Mouse (Mus musculus) heart, postnatal 14 days (tissue): ENCODE measurements around the gene Plppr5. TPM values are rescaled to one million over a fixed set of nuclear protein-coding genes. Genes with fewer than 3 reads are reported as not detected.

Source experiments
- DNase-seq, 2 experiments: peaks; one replicate each; pipeline ENCODE4 v3.0.0; 2021 to 2022
- intact Hi-C: fragments of 180-260 bp; cut with DNase I; formaldehyde crosslinking; loops from one replicate; pipeline ENCODE4 v1.15.1; 2025
- long read RNA-seq, 2 experiments: library from polyadenylated mRNA; stranded (forward); transcript quantifications; one replicate each; pipeline ENCODE4 v2.0.0; 2021
- total RNA-seq, 2 experiments: library from RNA; stranded (reverse); gene quantifications; 2 replicates each; pipeline ENCODE4 v1.2.3; 2021

Gene Plppr5
- under 1 TPM; 0.22 to 0.45 TPM for total RNA-seq
- long read RNA-seq, experiment 1, full-length matches to known transcripts: 1 of 1 reads
- long read RNA-seq, experiment 1, partial matches to known transcripts: 0 of 1 reads
- long read RNA-seq, experiment 1, other reads (novel, unspliced or antisense): 0 of 1 reads
- long read RNA-seq, experiment 2, full-length matches to known transcripts: 1 of 1 reads
- long read RNA-seq, experiment 2, partial matches to known transcripts: 0 of 1 reads
- long read RNA-seq, experiment 2, other reads (novel, unspliced or antisense): 0 of 1 reads

DNA sequence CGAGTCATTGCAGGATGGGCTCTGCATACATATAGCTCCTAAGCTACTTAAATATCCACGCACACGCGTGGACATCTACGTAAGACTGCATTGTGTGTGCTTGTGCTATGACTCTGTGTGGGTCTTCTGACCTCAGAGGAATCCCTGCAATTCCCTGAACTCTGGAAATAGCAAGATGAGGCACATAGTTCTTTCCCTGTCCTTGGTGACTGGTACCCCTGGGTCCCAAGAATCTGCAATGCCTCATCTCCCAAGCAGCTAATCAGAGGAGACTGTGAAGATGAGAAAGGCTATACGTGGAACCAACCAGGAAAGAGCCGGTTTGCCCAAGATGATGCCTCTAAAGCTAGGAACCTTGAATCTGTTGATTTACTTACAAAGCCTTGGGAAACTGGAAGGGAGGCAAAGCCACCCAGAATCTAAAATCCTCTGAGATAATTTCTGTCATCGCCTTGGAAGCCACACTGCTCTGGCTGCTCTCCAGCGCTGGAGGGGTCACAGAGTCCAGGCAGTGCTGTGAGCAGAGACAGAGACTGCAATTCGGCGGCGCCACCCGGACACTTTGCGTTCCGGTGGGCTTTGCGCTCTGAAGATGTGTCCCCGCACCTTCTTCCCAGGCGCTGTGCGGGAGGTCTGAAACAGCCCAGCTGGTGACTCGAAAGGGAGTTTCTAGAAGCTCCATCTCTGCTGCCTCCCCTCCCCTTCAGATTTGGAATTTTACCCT lies at the start of gene Plppr5:
Plppr5 (plus strand) TSS at position 308 of the 724 bp plus-strand sequence.
- intact Hi-C loops: no loop called here
- DNase-seq: peak; percentile 33 to 38

DNA sequence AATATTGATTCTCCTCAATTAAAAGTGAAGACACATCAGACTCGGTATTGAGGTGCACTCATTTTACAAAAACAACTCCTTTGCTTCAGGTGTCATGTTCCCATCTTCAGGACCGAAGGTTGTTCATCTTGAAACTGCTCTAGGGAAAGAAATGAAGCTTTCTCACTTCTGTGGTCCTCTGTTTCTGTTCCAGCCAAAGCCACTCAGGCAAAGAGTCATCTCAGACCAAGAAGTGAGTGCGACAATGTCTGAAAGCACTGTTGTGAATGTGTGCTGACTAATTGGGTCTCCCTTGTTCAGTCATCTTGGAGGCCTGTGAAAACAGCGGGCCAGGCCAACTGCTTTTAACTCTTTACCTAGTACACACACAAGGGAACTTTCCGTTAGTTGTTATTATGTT lies 24.7 kb upstream of the Plppr5 start:
- no peak for DNase-seq
- intact Hi-C loops: no loop called here

DNA sequence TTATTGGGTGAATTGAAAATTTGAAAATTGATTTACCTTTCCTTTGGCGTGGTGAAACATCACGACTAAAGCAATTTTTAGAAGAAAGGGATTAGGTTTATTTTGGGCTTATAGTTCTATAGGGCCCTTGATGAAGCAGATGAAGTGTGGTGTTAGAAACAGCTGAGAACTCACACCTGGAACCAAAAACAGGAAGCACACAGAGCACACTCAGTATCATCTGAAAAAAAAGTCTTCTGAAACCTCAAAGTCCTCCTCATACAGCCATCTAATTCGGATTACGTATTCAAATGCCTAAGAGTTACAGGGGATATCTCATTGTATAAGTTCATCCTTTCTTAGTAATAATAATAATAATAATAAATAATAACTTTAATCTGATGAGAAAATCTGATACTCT lies 24.1 kb upstream of the Plppr5 start:
- DNase-seq: no peak
- intact Hi-C loops: no loop called here

DNA sequence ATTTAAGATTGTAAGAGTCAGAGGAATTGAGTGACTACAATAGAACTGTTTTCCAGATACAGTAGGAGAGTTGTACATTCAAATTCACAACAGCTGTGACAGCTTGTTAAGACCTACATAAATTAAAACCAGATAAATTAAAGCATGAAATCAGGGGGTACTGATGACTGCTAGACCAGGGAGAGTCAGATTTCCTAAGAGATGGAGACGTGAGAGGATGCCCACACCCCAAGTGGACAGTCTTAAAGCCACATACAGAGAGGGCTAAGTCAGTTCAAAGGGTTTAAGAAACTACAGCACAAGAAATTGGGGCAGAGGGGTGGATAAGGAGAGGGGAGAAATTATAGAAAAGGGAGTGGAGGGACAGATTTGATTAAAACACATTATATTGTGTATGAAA lies 17.7 kb upstream of the Plppr5 start:
- no peak for DNase-seq
- intact Hi-C loops: no loop called here

DNA sequence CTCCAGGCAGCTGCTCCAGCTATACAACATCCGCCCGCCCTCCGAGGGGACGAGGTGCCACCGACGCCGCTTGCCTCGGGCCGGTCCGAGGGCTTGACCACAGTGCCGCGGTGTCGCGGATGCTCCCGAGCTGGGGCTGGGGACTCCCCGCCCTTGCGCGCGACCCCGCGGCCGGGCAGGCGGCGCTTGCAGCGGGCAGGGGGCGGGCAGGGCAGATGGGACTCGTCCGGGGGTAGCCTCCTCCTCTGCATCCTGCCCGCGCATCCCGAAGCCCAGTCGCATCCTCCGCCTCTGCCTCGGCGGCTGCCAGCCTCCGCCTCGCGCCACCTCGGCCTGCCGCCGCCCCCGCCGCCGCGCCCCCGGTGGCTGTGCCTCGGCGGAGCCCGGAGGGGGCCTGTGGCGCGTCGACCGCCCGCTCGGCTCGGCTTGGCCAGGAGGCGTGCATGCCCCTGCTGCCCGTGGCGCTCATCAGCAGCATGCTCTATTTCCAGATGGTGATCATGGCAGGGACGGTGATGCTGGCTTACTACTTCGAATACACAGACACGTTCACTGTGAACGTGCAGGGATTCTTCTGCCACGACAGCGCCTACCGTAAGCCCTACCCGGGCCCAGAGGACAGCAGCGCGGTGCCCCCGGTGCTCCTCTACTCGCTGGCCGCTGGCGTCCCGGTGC lies 754 bp downstream of the Plppr5 start:
- peak; percentile 9 for DNase-seq
- intact Hi-C loops: no loop called here

DNA sequence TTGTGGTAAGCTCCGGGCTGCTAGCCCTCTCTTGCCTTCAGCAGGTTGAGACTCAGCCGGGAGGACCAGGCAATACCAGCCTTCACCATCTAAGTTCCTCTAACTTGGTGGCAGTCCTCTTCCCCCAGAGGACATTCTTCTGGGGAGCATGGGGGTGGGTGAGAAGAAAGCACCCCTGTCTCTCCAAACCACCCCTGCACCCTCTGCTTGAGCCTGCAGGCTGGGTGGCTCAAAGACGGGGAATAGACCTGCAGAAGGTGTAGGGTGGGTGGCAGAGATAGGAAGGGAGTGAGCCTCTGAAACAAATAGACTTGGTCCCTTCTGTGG lies 1.3 kb downstream of the Plppr5 start:
- intact Hi-C loops: no loop called here
- DNase-seq: no peak

DNA sequence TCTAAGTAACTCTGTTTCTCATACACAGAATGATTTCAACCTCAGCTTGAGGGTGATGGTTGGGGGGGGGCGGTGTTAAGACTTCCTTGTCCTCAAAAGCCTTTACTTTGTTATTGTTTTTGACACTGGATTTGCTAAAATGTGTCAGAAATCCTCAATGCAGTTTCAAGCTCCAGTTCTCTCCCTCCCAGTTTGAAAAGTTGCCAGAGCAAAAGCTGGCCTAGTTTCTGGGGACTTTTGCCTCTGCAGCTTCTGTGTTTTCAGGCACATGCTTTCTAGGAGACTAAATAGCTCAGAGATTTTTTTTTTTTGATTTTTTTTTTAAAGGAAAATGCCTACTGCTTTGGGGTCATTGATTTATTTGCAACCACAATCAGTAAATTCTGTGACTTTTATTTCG lies 2.7 kb downstream of the Plppr5 start:
- intact Hi-C loops: no loop called here
- DNase-seq: peak; percentile 16 to 42

DNA sequence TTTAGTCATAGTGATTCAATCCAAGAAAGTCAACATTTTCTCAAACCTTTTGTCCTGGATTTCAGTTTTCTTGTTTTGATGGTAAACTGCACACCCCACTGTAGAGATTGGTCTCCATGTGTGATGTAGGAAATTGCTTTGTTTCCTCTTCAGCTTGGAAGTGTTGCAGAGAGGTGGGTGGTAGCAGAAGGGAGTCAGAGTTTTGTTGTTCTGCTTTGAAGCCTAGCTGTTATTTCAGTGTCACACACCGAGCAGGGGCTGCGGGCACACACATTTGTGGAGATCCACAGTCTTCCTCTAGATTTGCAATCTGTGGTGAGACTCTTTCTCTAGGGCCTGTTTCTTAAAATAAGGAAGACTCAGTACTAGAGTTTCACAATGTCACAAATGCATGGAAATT lies 8.0 kb downstream of the Plppr5 start:
- intact Hi-C loops: no loop called here
- no peak for DNase-seq

DNA sequence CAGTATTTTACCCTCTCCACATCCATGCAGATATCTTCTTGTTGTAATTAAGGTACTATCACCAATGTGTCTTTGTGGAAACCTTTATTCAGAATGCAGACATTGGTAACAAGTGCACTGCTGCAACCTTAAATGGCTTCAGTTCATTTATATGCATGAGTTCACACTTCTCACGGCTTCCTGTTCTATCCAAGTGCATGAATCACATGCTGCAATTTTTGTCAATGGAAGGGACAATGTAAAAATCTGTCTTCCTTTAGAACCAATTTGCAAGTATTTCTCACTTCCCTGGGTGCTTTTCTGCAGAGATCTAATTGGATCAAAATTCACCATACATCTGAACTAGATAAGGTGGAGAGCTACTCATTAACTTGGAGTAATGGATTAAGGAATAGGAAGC lies 27.8 kb downstream of the Plppr5 start:
- DNase-seq: no peak
- intact Hi-C loops: no loop called here

DNA sequence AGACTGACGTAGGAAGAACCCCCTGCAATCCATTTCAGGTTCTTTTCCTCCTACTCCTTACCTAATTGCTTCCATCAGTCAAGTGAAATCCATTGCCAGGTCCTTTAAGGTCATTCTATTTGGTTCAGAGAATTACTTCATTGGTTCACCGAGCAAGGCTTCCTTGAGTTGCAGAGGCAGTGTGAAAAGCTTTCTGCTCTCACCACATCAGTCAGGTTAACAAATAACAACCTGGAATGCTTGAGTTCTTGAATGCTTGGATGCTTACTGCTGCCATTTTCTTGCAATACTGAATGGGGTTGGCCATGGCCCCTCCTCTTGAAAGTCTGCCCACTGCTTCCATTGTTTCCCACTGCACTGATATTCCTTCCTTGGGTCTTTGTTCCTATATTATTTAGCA lies 28.8 kb downstream of the Plppr5 start:
- intact Hi-C loops: no loop called here
- no peak for DNase-seq

DNA sequence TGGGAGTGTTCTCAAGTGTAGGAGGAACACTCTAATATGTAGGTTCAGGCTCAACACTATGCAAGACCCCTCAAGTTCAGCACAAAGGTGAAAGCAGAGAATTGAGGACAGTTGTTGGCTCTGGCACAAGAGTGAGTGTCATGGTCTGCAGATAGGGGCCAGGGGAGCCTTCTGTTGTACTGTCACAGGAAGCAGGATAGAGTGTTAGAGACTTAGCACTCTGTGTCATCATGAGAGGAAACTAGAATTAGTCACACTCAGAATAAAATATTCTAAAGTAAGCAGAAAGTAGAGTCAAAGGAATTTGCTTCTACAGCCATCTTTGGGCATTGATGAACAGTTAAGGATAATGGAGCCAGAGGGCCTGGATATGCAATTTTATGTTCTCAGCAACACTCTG lies 31.7 kb downstream of the Plppr5 start:
- intact Hi-C loops: no loop called here
- DNase-seq: no peak

DNA sequence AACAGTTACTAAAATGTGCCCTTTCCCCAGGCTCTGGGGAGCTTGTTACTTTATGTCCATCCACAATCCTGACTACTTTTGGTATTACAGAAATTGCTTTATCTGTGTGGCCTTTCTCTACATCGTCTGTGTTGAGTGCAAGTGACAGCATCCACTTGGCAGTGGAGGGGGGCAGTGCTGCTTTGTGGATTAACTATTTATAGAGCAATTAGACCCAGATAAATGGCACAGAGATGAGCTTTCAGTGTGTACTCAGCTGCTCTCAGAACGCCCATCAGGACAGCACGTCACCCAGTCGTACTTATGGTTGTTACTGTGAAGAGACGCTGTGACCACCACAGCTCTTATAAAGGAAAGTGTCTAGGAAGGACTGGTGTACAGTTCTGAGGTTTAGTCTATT lies 36.8 kb downstream of the Plppr5 start:
- intact Hi-C loops: no loop called here
- no peak for DNase-seq

DNA sequence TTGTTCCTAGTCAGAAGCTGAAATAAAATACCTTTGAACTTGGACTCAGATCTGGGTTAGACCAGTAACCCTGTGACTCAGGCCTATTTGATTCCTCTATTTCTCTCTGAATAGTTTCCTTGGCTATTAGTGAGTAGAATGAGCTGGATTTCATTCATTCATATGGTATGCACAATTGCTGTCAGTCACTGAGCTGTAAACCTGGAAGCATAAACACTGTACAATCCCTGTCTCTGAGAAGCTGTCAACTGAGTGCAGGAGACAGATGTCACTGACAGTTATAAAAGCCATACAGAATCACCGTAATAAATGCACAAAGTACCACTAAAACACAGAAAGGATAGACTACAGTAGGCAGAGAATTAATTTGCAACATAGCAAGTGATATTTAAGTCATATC lies 40.2 kb downstream of the Plppr5 start:
- intact Hi-C loops: no loop called here

DNA sequence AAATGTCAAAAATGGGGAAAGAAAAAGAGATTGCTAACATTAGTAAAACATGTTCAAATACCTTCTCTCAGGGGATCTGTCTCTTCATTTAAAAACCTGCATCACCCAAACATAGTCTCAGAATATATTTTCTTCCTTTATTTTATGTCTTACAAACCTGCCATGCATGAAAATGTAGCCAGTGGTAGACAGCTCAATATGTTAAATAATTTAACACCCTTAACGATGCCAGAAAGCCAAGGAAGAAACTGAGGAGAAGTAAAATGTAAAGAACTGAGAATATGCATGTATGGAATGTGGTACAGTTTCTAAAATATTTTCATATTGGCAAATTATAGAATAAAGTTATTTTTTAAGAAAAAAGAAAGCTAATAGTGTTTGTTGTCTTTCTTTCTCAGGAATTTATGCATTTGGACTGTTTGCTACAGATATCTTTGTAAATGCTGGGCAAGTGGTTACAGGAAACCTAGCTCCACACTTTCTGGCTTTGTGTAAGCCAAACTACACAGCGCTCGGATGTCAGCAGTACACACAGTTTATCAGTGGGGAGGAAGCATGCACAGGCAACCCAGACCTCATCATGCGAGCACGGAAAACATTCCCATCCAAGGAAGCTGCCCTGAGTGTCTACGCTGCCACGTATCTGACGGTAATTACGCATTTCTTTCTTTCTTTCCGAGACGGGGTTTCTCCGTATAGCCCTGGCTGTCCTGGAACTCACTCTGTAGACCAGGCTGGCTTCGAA lies 50.8 kb downstream of the Plppr5 start:
- intact Hi-C loops: no loop called here
- no peak for DNase-seq

More for the DNA sequence above, 40.2 kb downstream of the Plppr5 start:
- no peak for DNase-seq

DNA sequence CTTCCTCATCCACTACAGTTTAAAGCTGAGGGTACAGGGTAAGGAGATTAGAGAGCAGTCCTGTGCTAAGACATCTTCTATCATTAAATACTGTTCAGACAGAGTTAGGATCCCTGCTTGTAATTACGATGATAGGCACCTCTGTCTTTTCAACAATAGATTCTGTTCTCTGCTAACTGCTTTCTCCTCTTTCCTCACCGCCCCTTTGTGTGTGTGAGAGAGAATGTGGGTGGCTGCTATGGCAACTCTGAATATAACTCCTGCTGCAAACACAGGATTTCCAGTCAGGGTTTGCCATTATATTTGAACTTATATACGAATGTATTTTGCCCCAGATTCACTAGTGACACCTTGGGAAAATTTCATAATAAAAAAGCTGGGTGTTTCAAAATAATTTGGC lies 54.2 kb downstream of the Plppr5 start:
- intact Hi-C loops: no loop called here
- DNase-seq: no peak

DNA sequence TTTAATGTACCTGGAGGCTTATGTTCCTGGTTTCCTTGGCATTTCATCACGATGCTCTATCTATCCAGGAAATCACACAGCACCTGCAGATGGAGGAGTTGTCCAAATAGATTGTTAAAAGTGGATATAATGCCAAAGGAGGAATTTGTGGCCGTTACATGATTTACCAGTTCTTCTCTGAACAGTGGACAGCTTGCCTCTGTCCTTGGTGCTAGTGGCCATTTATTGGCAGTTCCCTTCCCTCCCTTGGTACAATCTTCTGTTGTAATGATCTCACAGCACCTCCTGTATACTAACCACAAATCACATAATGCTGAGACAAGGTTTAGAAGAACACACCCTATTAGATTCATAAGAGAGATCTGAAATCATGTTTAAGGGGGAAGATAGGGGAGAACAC lies 55.7 kb downstream of the Plppr5 start:
- DNase-seq: peak in 1 of 2 experiments; percentile 7
- intact Hi-C loops: no loop called here

DNA sequence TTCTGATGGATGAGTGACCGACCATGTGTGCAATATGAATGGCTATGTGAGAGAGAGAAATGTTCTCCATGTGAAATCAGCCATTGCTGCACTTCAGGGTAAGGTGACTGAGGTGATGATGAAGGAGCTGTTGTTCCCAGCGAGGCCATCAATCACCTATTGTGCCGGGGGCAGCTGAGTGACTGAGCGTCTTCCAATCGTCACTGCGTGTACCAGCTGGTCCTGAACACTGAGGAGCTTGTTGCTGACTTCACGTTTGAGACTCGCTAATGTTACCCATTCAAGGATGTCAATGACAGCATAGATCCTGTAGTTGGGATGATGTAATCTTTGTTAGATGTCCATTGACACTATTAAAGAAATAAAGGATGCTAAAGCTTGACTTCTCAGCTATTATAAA lies 74.0 kb downstream of the Plppr5 start:
- intact Hi-C loops: no loop called here
- no peak for DNase-seq

DNA sequence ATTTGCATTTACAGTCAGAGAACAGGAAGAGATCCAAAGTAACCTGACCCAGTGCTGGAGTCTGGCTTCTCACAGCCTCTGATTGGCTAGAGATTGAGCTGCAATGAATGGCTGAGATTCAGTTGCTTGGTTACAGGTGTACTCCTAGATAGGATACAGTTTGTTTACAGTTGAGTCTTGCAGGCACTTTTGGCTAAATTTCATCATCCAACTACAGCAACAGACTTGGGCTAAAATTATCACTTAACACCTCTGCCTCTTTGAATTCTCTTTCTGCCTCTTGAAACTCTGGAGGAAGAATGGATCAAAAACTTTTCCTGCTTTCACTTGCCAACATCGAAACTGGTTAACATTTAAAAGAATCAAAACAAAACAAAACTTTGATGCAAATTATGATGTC lies 89.7 kb downstream of the Plppr5 start:
- DNase-seq: peak in 1 of 2 experiments; percentile 1
- intact Hi-C loops: no loop called here

DNA sequence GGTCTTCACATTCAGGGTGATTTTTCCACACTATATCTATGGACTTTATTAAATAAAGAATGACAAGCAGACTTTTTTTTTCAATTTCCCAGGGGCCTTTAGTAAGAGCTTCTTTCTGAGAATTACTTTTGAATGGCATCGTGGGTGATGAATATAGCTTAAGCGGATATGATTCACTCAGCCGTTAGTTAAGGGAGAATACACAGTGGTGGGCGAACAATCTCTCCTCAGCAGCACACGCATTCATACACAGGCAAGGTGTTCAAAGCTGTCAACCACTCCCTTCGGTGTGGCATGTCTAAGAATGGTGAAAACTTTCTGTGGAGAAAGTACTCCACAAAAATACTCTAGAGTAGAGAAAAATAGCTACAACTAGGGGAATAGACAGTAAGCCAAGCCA lies 104.6 kb downstream of the Plppr5 start:
- no peak for DNase-seq
- intact Hi-C loops: no loop called here

DNA sequence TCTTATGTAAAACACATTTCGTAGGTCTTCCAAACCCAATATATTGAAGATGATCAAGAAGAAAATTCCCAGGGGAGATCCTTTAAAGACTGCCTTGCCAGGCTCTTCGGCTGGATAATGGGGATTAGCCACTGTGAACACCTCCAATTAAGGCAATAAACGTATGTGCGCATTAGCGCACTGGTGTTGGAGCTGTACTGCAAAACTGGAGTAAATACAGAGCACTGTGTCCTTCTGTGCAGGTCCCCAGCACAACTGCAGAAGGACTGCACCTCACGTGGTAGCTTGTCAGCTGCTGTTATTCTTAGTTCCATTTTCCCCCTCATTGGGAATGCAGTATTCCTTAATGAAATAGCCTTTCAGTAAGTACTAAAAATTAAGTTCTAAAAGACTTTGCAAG lies 110.0 kb downstream of the Plppr5 start:
- DNase-seq: no peak
- intact Hi-C loops: no loop called here

DNA sequence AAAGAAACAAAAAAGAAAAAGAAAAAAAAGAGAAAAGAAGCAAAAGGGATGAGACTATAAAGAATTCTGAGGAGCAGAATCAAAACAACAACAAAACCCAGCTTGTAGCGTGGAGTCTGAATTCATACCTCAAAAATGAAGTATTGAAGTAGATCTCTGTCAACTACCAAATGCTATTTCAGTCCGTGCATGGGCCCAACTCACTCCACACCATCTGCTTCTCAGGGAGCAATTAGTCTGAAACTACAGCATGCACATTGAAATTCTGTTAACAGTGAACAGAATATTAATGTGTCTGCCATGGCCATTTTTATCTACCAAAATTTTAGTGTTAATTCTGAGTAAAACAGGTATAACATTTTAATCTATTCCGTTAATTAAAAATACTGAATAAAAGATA lies 111.4 kb downstream of the Plppr5 start:
- no peak for DNase-seq
- intact Hi-C loops: no loop called here
